Mouse (Mus musculus): ENCODE measurements around the gene Tmem156. TPM values are rescaled to one million over a fixed set of nuclear protein-coding genes. Genes with fewer than 3 reads are reported as not detected.

The Tmem156 gene
- polyA plus RNA-seq, 1 experiment from 2014 or later = not detected

GRCm38 (mm10) chr5:65101621-65102020 is 9.7 kb upstream of the Tmem156 start:
- 90% methylated on average over 6 of the region's 6 CpGs for WGBS

DNA sequence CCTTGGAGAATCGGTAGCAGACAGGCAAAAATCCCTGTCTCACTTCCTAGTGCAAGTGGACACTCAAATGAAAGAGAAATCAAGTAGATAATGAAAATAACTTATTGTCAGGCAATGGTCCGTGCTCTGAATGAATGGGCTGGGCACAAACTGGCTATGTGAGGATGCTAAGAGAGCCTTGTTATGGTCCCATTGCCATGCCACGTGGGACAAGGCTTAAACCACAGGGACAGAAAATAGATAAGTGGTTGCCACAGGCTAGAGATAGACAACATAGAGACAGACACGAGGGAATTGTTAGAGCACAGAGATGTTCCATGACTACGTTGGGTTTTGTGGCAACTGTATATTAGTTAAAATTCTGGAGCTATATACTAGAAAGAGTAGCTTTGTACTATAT is 9.3 kb upstream of the Tmem156 start:
- H3K9me3 ChIP-seq (ENCODE audit: control insufficient read depth, low read length) = no peaks in the 10 kb centered on the region
- no peaks in the 10 kb centered on the region for H3K27me3 ChIP-seq (ENCODE audit: control insufficient read depth, insufficient read depth, low read length)
- no peak overlapping the region for H3K4me3 ChIP-seq (replicated peaks; ENCODE audit: low read length)
- ATAC-seq (ENCODE audit: low FRiP score) (no peak), DNase-seq (ENCODE audit: low spot score) (no peak)
- no peak overlapping the region for H3K4me2 ChIP-seq (replicated peaks)
- H3K27ac ChIP-seq = no peak overlapping the region
- WGBS = 85% methylated on average over 5 of the region's 5 CpGs
- no peak overlapping the region for H3K9ac ChIP-seq
- no peaks in the 10 kb centered on the region for H3K36me3 ChIP-seq (replicated peaks; ENCODE audit: control insufficient read depth, insufficient read depth)
- H3K4me1 ChIP-seq (replicated peaks; ENCODE audit: control insufficient read depth, insufficient read depth, low read length) = no peaks in the 10 kb centered on the region

More at GRCm38 (mm10) chr5:65101621-65102020, 9.7 kb upstream of the Tmem156 start:
- DNase-seq (ENCODE audit: low spot score) = no peak
- Histone ChIP-seq H3K36me3 (replicated peaks; ENCODE audit: control insufficient read depth, insufficient read depth) (no peaks in the 10 kb centered on the region), H3K4me2 (replicated peaks) (no peak overlapping the region), H3K27ac (no peak overlapping the region), H3K27me3 (ENCODE audit: control insufficient read depth, insufficient read depth, low read length) (no peaks in the 10 kb centered on the region), H3K9me3 (ENCODE audit: control insufficient read depth, low read length) (no peaks in the 10 kb centered on the region), H3K4me1 (replicated peaks; ENCODE audit: control insufficient read depth, insufficient read depth, low read length) (no peaks in the 10 kb centered on the region), H3K9ac (no peak overlapping the region), H3K4me3 (replicated peaks; ENCODE audit: low read length) (no peak overlapping the region)
- ATAC-seq (ENCODE audit: low FRiP score) = no peak

- WGBS = 67% methylated on average over 11 of the region's 11 CpGs
- Histone ChIP-seq H3K27me3 (ENCODE audit: control insufficient read depth, insufficient read depth, low read length) (no peaks in the 10 kb centered on the region), H3K4me3 (replicated peaks; ENCODE audit: low read length) (no peak overlapping the region), H3K4me2 (replicated peaks) (no peak overlapping the region), H3K9ac (no peak overlapping the region), H3K36me3 (replicated peaks; ENCODE audit: control insufficient read depth, insufficient read depth) (no peaks in the 10 kb centered on the region), H3K27ac (no peak overlapping the region), H3K4me1 (replicated peaks; ENCODE audit: control insufficient read depth, insufficient read depth, low read length) (no peaks in the 10 kb centered on the region), H3K9me3 (ENCODE audit: control insufficient read depth, low read length) (no peaks in the 10 kb centered on the region)
- DNase-seq (ENCODE audit: low spot score) (no peak), ATAC-seq (ENCODE audit: low FRiP score) (no peak)
Measured at GRCm38 (mm10) chr5:65100002-65100401, 8.1 kb upstream of the Tmem156 start.

DNA sequence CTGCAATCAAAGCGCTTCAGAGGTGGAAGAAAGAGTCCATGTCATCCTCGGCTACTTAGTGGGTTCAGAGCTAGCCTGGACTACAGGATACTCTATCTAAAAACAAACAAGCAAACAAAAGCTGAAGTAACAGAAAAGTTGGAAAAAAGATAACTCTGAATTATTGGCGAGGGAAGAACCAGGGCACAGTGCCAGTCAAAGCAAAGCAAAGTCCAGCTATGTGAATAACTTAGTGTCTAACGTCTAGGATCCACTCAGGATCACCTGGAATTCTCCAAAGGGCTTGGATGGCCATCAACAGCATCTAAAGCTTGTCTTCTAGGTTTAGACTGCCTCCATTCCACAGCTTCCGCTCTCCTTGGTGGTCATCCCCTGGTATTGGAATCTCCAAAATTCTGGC is 5.5 kb upstream of the Tmem156 start:
- WGBS = 90% methylated on average over 5 of the region's 5 CpGs
- H3K4me2 ChIP-seq (replicated peaks) = no peak overlapping the region
- no peaks in the 10 kb centered on the region for H3K36me3 ChIP-seq (replicated peaks; ENCODE audit: control insufficient read depth, insufficient read depth)
- no peaks in the 10 kb centered on the region for H3K4me1 ChIP-seq (replicated peaks; ENCODE audit: control insufficient read depth, insufficient read depth, low read length)
- H3K27ac ChIP-seq = no peak overlapping the region
- H3K27me3 ChIP-seq (ENCODE audit: control insufficient read depth, insufficient read depth, low read length) = no peaks in the 10 kb centered on the region
- H3K9ac ChIP-seq = no peak overlapping the region
- ATAC-seq (ENCODE audit: low FRiP score) = no peak
- no peak for DNase-seq (ENCODE audit: low spot score)
- H3K9me3 ChIP-seq (ENCODE audit: control insufficient read depth, low read length) = no peaks in the 10 kb centered on the region
- no peak overlapping the region for H3K4me3 ChIP-seq (replicated peaks; ENCODE audit: low read length)

- H3K4me3 ChIP-seq (replicated peaks; ENCODE audit: low read length) = no peak overlapping the region
- DNase-seq (ENCODE audit: low spot score) (no peak), ATAC-seq (ENCODE audit: low FRiP score) (no peak)
- no peaks in the 10 kb centered on the region for H3K9me3 ChIP-seq (ENCODE audit: control insufficient read depth, low read length)
- no peaks in the 10 kb centered on the region for H3K4me1 ChIP-seq (replicated peaks; ENCODE audit: control insufficient read depth, insufficient read depth, low read length)
- no peaks in the 10 kb centered on the region for H3K27me3 ChIP-seq (ENCODE audit: control insufficient read depth, insufficient read depth, low read length)
- no peak overlapping the region for H3K4me2 ChIP-seq (replicated peaks)
- WGBS = 87% methylated on average over 3 of the region's 3 CpGs
- no peak overlapping the region for H3K9ac ChIP-seq
- H3K27ac ChIP-seq = no peak overlapping the region
- no peaks in the 10 kb centered on the region for H3K36me3 ChIP-seq (replicated peaks; ENCODE audit: control insufficient read depth, insufficient read depth)
Measured at GRCm38 (mm10) chr5:65096805-65097204, 4.9 kb upstream of the Tmem156 start.

DNA sequence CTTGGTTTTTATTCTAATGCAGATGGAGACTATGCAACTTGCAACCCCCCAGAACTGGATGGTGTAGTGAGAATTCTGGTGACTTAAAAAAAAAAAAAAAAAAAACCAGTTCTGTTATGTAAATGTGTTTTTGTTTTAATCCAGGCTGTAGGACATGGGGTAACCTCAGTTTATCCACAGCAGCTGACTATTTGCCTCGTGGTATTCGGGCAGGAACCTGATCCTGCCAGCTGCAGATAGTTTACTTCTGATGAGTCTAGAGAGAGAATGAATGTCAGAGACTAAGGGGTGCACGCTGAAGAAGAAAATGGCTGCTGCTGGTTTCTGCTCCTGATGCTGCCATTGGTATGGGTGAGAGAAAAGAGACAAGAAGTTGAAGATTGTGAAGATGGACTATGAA is 4.2 kb upstream of the Tmem156 start:
- ATAC-seq (ENCODE audit: low FRiP score) (no peak), DNase-seq (ENCODE audit: low spot score) (no peak)

GRCm38 (mm10) chr5:65094902-65095545 is 3.1 kb upstream of the Tmem156 start:
- Histone ChIP-seq H3K4me3 (replicated peaks; ENCODE audit: low read length) (no peak overlapping the region), H3K27me3 (ENCODE audit: control insufficient read depth, insufficient read depth, low read length) (no peaks in the 10 kb centered on the region), H3K9me3 (ENCODE audit: control insufficient read depth, low read length) (no peaks in the 10 kb centered on the region), H3K4me2 (replicated peaks) (no peak overlapping the region), H3K36me3 (replicated peaks; ENCODE audit: control insufficient read depth, insufficient read depth) (no peaks in the 10 kb centered on the region), H3K27ac (no peak overlapping the region), H3K9ac (no peak overlapping the region), H3K4me1 (replicated peaks; ENCODE audit: control insufficient read depth, insufficient read depth, low read length) (no peaks in the 10 kb centered on the region)
- ATAC-seq (ENCODE audit: low FRiP score) (no peak), DNase-seq (ENCODE audit: low spot score) (no peak)
- WGBS = 93% methylated on average over 7 of the region's 7 CpGs

More for the DNA sequence above, 4.2 kb upstream of the Tmem156 start:
- H3K36me3 ChIP-seq (replicated peaks; ENCODE audit: control insufficient read depth, insufficient read depth) = no peaks in the 10 kb centered on the region
- H3K4me2 ChIP-seq (replicated peaks) = no peak overlapping the region
- WGBS = 91% methylated on average over 3 of the region's 3 CpGs
- no peaks in the 10 kb centered on the region for H3K4me1 ChIP-seq (replicated peaks; ENCODE audit: control insufficient read depth, insufficient read depth, low read length)
- no peaks in the 10 kb centered on the region for H3K9me3 ChIP-seq (ENCODE audit: control insufficient read depth, low read length)
- no peaks in the 10 kb centered on the region for H3K27me3 ChIP-seq (ENCODE audit: control insufficient read depth, insufficient read depth, low read length)
- H3K27ac ChIP-seq = no peak overlapping the region
- H3K9ac ChIP-seq = no peak overlapping the region
- no peak overlapping the region for H3K4me3 ChIP-seq (replicated peaks; ENCODE audit: low read length)

DNA sequence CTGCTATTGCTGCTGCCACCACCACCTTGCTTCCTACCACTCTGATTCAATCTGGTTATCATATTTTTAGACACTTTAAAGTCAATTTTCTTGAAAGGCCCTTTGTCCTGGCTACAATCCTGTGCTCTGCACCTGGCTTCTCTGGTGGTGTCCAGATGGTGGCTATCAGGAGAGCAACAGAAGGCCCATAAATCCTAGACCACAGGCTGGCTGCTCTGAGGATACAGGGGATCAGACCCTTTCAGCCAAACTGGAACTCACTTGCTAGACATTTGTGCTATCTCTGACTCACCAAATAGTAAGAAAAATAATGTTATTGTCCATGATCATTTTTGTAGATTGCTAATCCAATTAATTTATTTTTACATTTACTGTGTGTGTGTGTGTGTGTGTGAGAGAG is 1.8 kb upstream of the Tmem156 start:
- DNase-seq (ENCODE audit: low spot score) = no peak

GRCm38 (mm10) chr5:65091184-65091858 is 611 bp downstream of the Tmem156 start:
- no peak overlapping the region for H3K9ac ChIP-seq
- H3K36me3 ChIP-seq (replicated peaks; ENCODE audit: control insufficient read depth, insufficient read depth) = no peaks in the 10 kb centered on the region
- no peaks in the 10 kb centered on the region for H3K9me3 ChIP-seq (ENCODE audit: control insufficient read depth, low read length)
- H3K4me2 ChIP-seq (replicated peaks) = no peak overlapping the region
- no peak overlapping the region for H3K4me3 ChIP-seq (replicated peaks; ENCODE audit: low read length)
- 78% methylated on average over 11 of the region's 11 CpGs for WGBS
- H3K4me1 ChIP-seq (replicated peaks; ENCODE audit: control insufficient read depth, insufficient read depth, low read length) = no peaks in the 10 kb centered on the region
- no peak for DNase-seq (ENCODE audit: low spot score)
- H3K27ac ChIP-seq = no peak overlapping the region
- ATAC-seq (ENCODE audit: low FRiP score) = no peak
- no peaks in the 10 kb centered on the region for H3K27me3 ChIP-seq (ENCODE audit: control insufficient read depth, insufficient read depth, low read length)

More for the DNA sequence above, 1.8 kb upstream of the Tmem156 start:
- Histone ChIP-seq H3K4me1 (replicated peaks; ENCODE audit: control insufficient read depth, insufficient read depth, low read length) (no peaks in the 10 kb centered on the region), H3K27ac (no peak overlapping the region), H3K9me3 (ENCODE audit: control insufficient read depth, low read length) (no peaks in the 10 kb centered on the region), H3K27me3 (ENCODE audit: control insufficient read depth, insufficient read depth, low read length) (no peaks in the 10 kb centered on the region), H3K4me3 (replicated peaks; ENCODE audit: low read length) (no peak overlapping the region), H3K9ac (no peak overlapping the region), H3K4me2 (replicated peaks) (no peak overlapping the region), H3K36me3 (replicated peaks; ENCODE audit: control insufficient read depth, insufficient read depth) (no peaks in the 10 kb centered on the region)
- ATAC-seq (ENCODE audit: low FRiP score) = no peak
